Mouse (Mus musculus) heart, adult 2 months (tissue): Measurements from ENCODE around the gene Pik3r2. TPM values are rescaled to one million over a fixed set of nuclear protein-coding genes. Genes with fewer than 3 reads are reported as not detected.

ENCODE experiments used
- DNase-seq, 2 experiments: peaks; one replicate each; pipeline ENCODE4 v3.0.0; 2021
- H3K27ac ChIP-seq: fragments of 200-600 bp; 2 replicates; pipeline ENCODE4 v1.8.1; 2022
- H3K27me3 ChIP-seq: fragments of 200-500 bp; 2 replicates; pipeline ENCODE4 v1.6.1; 2012; ENCODE audit warnings: mild to moderate bottlenecking, low read length, inconsistent platforms, mixed read lengths; ENCODE audit not compliant: control insufficient read depth, insufficient read depth
- H3K36me3 ChIP-seq: fragments of 200-500 bp; 2 replicates; pipeline ENCODE4 v1.6.1; 2012; ENCODE audit warnings: low read length, inconsistent platforms; ENCODE audit not compliant: control insufficient read depth, insufficient read depth
- H3K4me1 ChIP-seq: fragments of 200-500 bp; 2 replicates; pipeline ENCODE4 v1.6.1; 2011; ENCODE audit warnings: low read length; ENCODE audit not compliant: control insufficient read depth, insufficient read depth
- H3K4me3 ChIP-seq: fragments of 200-600 bp; 2 replicates; pipeline ENCODE4 v1.8.1; 2022
- H3K79me2 ChIP-seq: fragments of 200-500 bp; replicated peaks from 2 replicates; pipeline ENCODE4 v1.6.1; 2012; ENCODE audit warnings: mild to moderate bottlenecking, inconsistent platforms, low read length, moderate library complexity, mixed read lengths; ENCODE audit not compliant: control insufficient read depth, insufficient read depth
- H3K9ac ChIP-seq: fragments of 200-500 bp; 2 replicates; pipeline ENCODE4 v1.6.1; 2012; ENCODE audit warnings: low read depth, mild to moderate bottlenecking, control low read depth, inconsistent platforms, low read length, mixed read lengths
- CTCF ChIP-seq: fragments of 200-600 bp; IDR thresholded peaks from 2 replicates; pipeline ENCODE4 v1.8.1; 2022; ENCODE audit warnings: antibody characterized with exemption, mild to moderate bottlenecking, moderate library complexity
- EP300 ChIP-seq: fragments of 200-500 bp; IDR thresholded peaks from 2 replicates; pipeline ENCODE4 v1.6.1; 2011; ENCODE audit warnings: low read depth, low read length, control low read depth; ENCODE audit not compliant: insufficient read depth
- POLR2A ChIP-seq: fragments of 200-500 bp; IDR thresholded peaks from 2 replicates; pipeline ENCODE4 v1.6.1; 2011; ENCODE audit warnings: mild to moderate bottlenecking, low read depth, low read length, control low read depth; ENCODE audit not compliant: insufficient read depth
- WGBS: fragments of 180-500 bp; shearing (Covaris S2); methylation state at CpG from one replicate; pipeline ENCODE4 v1.1.7; 2018; 5-methylcytosine and 5-hydroxymethylcytosine counted together
- intact Hi-C: fragments of 180-260 bp; cut with DNase I; formaldehyde crosslinking; loops from one replicate; pipeline ENCODE4 v1.15.1; 2025
- microRNA-seq, 2 experiments: library from miRNA; unstranded; fragments of <30 nt; microRNA quantifications; one replicate each; pipeline ENCODE4 v1.2.0; 2021
- polyA plus RNA-seq: library from polyadenylated mRNA; depleted of rRNA; stranded (reverse); fragments of >200 nt; gene quantifications from 2 replicates; pipeline ENCODE4 v1.2.3, GENCODE M21; 2012; rRNA removed
- total RNA-seq, 2 experiments: library from RNA; stranded (reverse); gene quantifications; 2 replicates each; pipeline ENCODE4 v1.2.3; 2021

The Pik3r2 gene
- total and polyA plus RNA-seq, 3 experiments: 22.0 to 45.5 (median 22.4) TPM

- Histone ChIP-seq H3K27ac (no peak within 1 kb of the TSS), H3K9ac (no peak within 1 kb of the TSS), H3K79me2 (no peaks in the 10 kb centered on the region), H3K36me3 (no peaks in the 10 kb centered on the region), H3K4me3 (no peak within 1 kb of the TSS), H3K4me1 (peaks cover 1% of the 10 kb centered on the region; the same call in 1 of the 2 replicates), H3K27me3 (no peaks in the 10 kb centered on the region)
- DNase-seq: no peak
- TF ChIP-seq CTCF (no peak), EP300 (no peak), POLR2A (no peak)
- 66% methylated on average over 7 of the region's 7 CpGs for WGBS
- intact Hi-C loops: no loop called here
These were observed 52.9 kb downstream of the Pik3r2 start, which contains the start of gene Pde4c for GRCm38 (mm10) chr8:70723486-70724210. Pde4c (plus strand) TSS chr8:70723720.

GRCm38 (mm10) chr8:70721601-70722000, 54.9 kb downstream of the Pik3r2 start:
- 89% methylated on average over 8 of the region's 8 CpGs for WGBS
- Histone ChIP-seq H3K36me3 (no peaks in the 10 kb centered on the region), H3K27ac (no peak overlapping the region), H3K9ac (no peak overlapping the region), H3K4me1 (peaks cover 1% of the 10 kb centered on the region; the same call in 1 of the 2 replicates), H3K79me2 (no peaks in the 10 kb centered on the region), H3K27me3 (no peaks in the 10 kb centered on the region), H3K4me3 (no peak overlapping the region)
- intact Hi-C loops: loop anchor here (2.0 kb wide), 1 partner anchor 147 kb away; no protein-coding TSS in a partner anchor
- TF ChIP-seq POLR2A: no peak
- TF ChIP-seq EP300: no peak
- TF ChIP-seq CTCF: no peak
- no peak for DNase-seq

- H3K27me3 ChIP-seq: no peaks in the 10 kb centered on the region
- TF ChIP-seq EP300 (peak; percentile 97), POLR2A (no peak), CTCF (peak; percentile 99)
- peaks cover 1% of the 10 kb centered on the region; the same call in 1 of the 2 replicates for H3K4me1 ChIP-seq
- no peaks in the 10 kb centered on the region for H3K36me3 ChIP-seq
- H3K79me2 ChIP-seq: no peaks in the 10 kb centered on the region
- H3K27ac ChIP-seq: no peak overlapping the region
- 2% methylated on average over 3 of the region's 3 CpGs for WGBS
- peak; percentile 73 to 90 for DNase-seq
- intact Hi-C loops: loop anchor here (1.0 to 2.0 kb wide), 5 partner anchors 32 to 148 kb away; no protein-coding TSS in a partner anchor
- H3K9ac ChIP-seq: no peak overlapping the region
- no peak overlapping the region for H3K4me3 ChIP-seq
These were observed 55.8 kb downstream of the Pik3r2 start for GRCm38 (mm10) chr8:70720739-70721138.

- no peaks in the 10 kb centered on the region for H3K27me3 ChIP-seq
- no peak overlapping the region for H3K9ac ChIP-seq
- 34% methylated on average over 9 of the region's 9 CpGs for WGBS
- no peak for TF ChIP-seq POLR2A
- TF ChIP-seq EP300: no peak
- no peak for TF ChIP-seq CTCF
- no peaks in the 10 kb centered on the region for H3K79me2 ChIP-seq
- intact Hi-C loops: loop anchor here (1.0 to 2.0 kb wide), 5 partner anchors 32 to 149 kb away; no protein-coding TSS in a partner anchor
- peaks cover 1% of the 10 kb centered on the region; the same call in 1 of the 2 replicates for H3K4me1 ChIP-seq
- no peak overlapping the region for H3K27ac ChIP-seq
- H3K36me3 ChIP-seq: no peaks in the 10 kb centered on the region
- no peak overlapping the region for H3K4me3 ChIP-seq
- DNase-seq: peak in 1 of 2 experiments; percentile 37
These were observed 56.7 kb downstream of the Pik3r2 start for GRCm38 (mm10) chr8:70719796-70720270.

- Histone ChIP-seq H3K36me3 (no peaks in the 10 kb centered on the region), H3K79me2 (no peaks in the 10 kb centered on the region), H3K9ac (no peak within 1 kb of the TSS), H3K27ac (no peak within 1 kb of the TSS), H3K4me1 (peaks cover 1% of the 10 kb centered on the region; the same call in 1 of the 2 replicates), H3K4me3 (no peak within 1 kb of the TSS), H3K27me3 (no peaks in the 10 kb centered on the region)
- 4% methylated on average over 19 of the region's 19 CpGs for WGBS
- intact Hi-C loops: no loop called here
- DNase-seq: peak; percentile 72 to 75
- no peak; the same call in 1 of the 2 replicates for TF ChIP-seq CTCF
- TF ChIP-seq POLR2A: no peak
- peak; percentile 42; the same call in 1 of the 2 replicates for TF ChIP-seq EP300
These were observed 58.2 kb downstream of the Pik3r2 start, which contains the start of gene Gm3336 for GRCm38 (mm10) chr8:70718297-70718696. Gm3336 (plus strand) TSS chr8:70718543.

Small RNA genes lying within 50 kb of the gene (microRNA-seq; reads per million reads assigned to microRNA genes)
- gene Mir7240: 0.56 to 1.5 reads per million in 2 experiments

Other genes starting within 250 kb of the Pik3r2 start
- gene Fkbp8, start 249.0 kb downstream of the Pik3r2 start, total RNA-seq: 100 to 1,000 TPM; 116 to 135 TPM
- 179 and 201 TPM in 2 replicates for gene Fkbp8, start 249.0 kb downstream of the Pik3r2 start, polyA plus RNA-seq
- gene Kxd1, start 248.8 kb downstream of the Pik3r2 start, total RNA-seq: 10 to 100 TPM; 80.4 to 99.4 TPM
- 111 and 121 TPM in 2 replicates for gene Kxd1, start 248.8 kb downstream of the Pik3r2 start, polyA plus RNA-seq
- gene Ell, start 237.3 kb downstream of the Pik3r2 start, total RNA-seq: 10 to 100 TPM in 1 of 2 experiments, 1 to 10 TPM in 1; 9.6 to 12.0 TPM
- 12.7 and 13.8 TPM in 2 replicates for gene Ell, start 237.3 kb downstream of the Pik3r2 start, polyA plus RNA-seq
- 10 to 100 TPM; 26.7 to 28.3 TPM for gene Isyna1, start 182.3 kb downstream of the Pik3r2 start, total RNA-seq
- 40.3 and 41.6 TPM in 2 replicates for gene Isyna1, start 182.3 kb downstream of the Pik3r2 start, polyA plus RNA-seq
- 10 to 100 TPM; 34.6 to 35.8 TPM for gene Ssbp4, start 167.8 kb downstream of the Pik3r2 start, total RNA-seq
- gene Ssbp4, start 167.8 kb downstream of the Pik3r2 start, polyA plus RNA-seq: 45.6 and 72.8 TPM in 2 replicates
- 1 to 10 TPM; 1.6 to 1.8 TPM for gene Lrrc25, start 160.6 kb downstream of the Pik3r2 start, total RNA-seq
- gene Lrrc25, start 160.6 kb downstream of the Pik3r2 start, polyA plus RNA-seq: 3.6 and 4.5 TPM in 2 replicates
- gene Gdf15, start 144.3 kb downstream of the Pik3r2 start, total RNA-seq: 1 to 10 TPM; 1.1 to 2.0 TPM
- gene Gdf15, start 144.3 kb downstream of the Pik3r2 start, polyA plus RNA-seq: 0.38 and 3.8 TPM in 2 replicates
- 10 to 100 TPM; 39.7 to 48.4 TPM for gene Pgpep1, start 116.3 kb downstream of the Pik3r2 start, total RNA-seq
- gene Pgpep1, start 116.3 kb downstream of the Pik3r2 start, polyA plus RNA-seq: 35.5 and 44.8 TPM in 2 replicates
- gene Lsm4, start 103.5 kb downstream of the Pik3r2 start, total RNA-seq: 10 to 100 TPM; 56.9 to 64.2 TPM
- 54.1 and 68.3 TPM in 2 replicates for gene Lsm4, start 103.5 kb downstream of the Pik3r2 start, polyA plus RNA-seq
- gene Jund, start 77.8 kb downstream of the Pik3r2 start, total RNA-seq: 100 to 1,000 TPM; 123 to 127 TPM
- gene Jund, start 77.8 kb downstream of the Pik3r2 start, polyA plus RNA-seq: 66.2 and 109 TPM in 2 replicates
- gene Iqcn, start 73.3 kb downstream of the Pik3r2 start, total RNA-seq: not detected
- 0.06 and 0.12 TPM in 2 replicates for gene Iqcn, start 73.3 kb downstream of the Pik3r2 start, polyA plus RNA-seq
- gene Gm3336, start 58.2 kb downstream of the Pik3r2 start, total RNA-seq: not detected
- gene Gm3336, start 58.2 kb downstream of the Pik3r2 start, polyA plus RNA-seq: not detected in 2 replicates
- gene Pde4c, start 53.0 kb downstream of the Pik3r2 start, total RNA-seq: 1 to 10 TPM; 2.3 to 2.7 TPM
- 10.8 and 11.0 TPM in 2 replicates for gene Pde4c, start 53.0 kb downstream of the Pik3r2 start, polyA plus RNA-seq
- 10 to 100 TPM; 46.5 to 48.0 TPM for gene Rab3a, start 22.0 kb downstream of the Pik3r2 start, total RNA-seq
- gene Rab3a, start 22.0 kb downstream of the Pik3r2 start, polyA plus RNA-seq: 89.1 and 117 TPM in 2 replicates
- gene Mpv17l2, start 15.8 kb downstream of the Pik3r2 start, total RNA-seq: 10 to 100 TPM; 21.7 to 29.1 TPM
- 30.0 and 32.2 TPM in 2 replicates for gene Mpv17l2, start 15.8 kb downstream of the Pik3r2 start, polyA plus RNA-seq
- gene Mast3, start 28.3 kb upstream of the Pik3r2 start, total RNA-seq: 1 to 10 TPM; 6.0 to 7.4 TPM
- 12.7 and 13.9 TPM in 2 replicates for gene Mast3, start 28.3 kb upstream of the Pik3r2 start, polyA plus RNA-seq
- not detected for gene Il12rb1, start 31.7 kb upstream of the Pik3r2 start, total RNA-seq
- 0.15 and 0.16 TPM in 2 replicates for gene Il12rb1, start 31.7 kb upstream of the Pik3r2 start, polyA plus RNA-seq
- 10 to 100 TPM in 1 of 2 experiments, 1 to 10 TPM in 1; 8.9 to 18.6 TPM for gene Arrdc2, start 63.0 kb upstream of the Pik3r2 start, total RNA-seq
- 15.2 and 36.2 TPM in 2 replicates for gene Arrdc2, start 63.0 kb upstream of the Pik3r2 start, polyA plus RNA-seq
- gene Kcnn1, start 86.5 kb upstream of the Pik3r2 start, total RNA-seq: 10 to 100 TPM; 12.6 to 14.7 TPM
- gene Kcnn1, start 86.5 kb upstream of the Pik3r2 start, polyA plus RNA-seq: 21.5 and 29.0 TPM in 2 replicates
- 10 to 100 TPM; 44.6 to 49.1 TPM for gene Ccdc124, start 97.2 kb upstream of the Pik3r2 start, total RNA-seq
- 26.8 and 40.7 TPM in 2 replicates for gene Ccdc124, start 97.2 kb upstream of the Pik3r2 start, polyA plus RNA-seq
- gene Slc5a5, start 116.0 kb upstream of the Pik3r2 start, total RNA-seq: not detected
- 0.18 TPM in 2 replicates for gene Slc5a5, start 116.0 kb upstream of the Pik3r2 start, polyA plus RNA-seq
- gene Rpl18a, start 120.7 kb upstream of the Pik3r2 start, total RNA-seq: 1,000 to 10,000 TPM in 1 of 2 experiments, 100 to 1,000 TPM in 1; 909 to 1,075 TPM
- 1,802 and 2,387 TPM in 2 replicates for gene Rpl18a, start 120.7 kb upstream of the Pik3r2 start, polyA plus RNA-seq
- 10 to 100 TPM; 17.8 to 21.3 TPM for gene Map1s, start 129.2 kb upstream of the Pik3r2 start, total RNA-seq
- 12.0 and 20.2 TPM in 2 replicates for gene Map1s, start 129.2 kb upstream of the Pik3r2 start, polyA plus RNA-seq